Mouse (Mus musculus) adrenal gland, postnatal 25 days (tissue): ENCODE data around the gene Cpm. TPM values are rescaled to one million over a fixed set of nuclear protein-coding genes. Genes with fewer than 3 reads are reported as not detected.
"Not testable (repeated sequence)": the region's sequence is repeated elsewhere in the genome, so short reads cannot be mapped to it uniquely, and the experiment has no call there.

ENCODE experiments used
- DNase-seq: peaks from one replicate; pipeline ENCODE4 v3.0.0; 2021; ENCODE audit warnings: mixed read lengths
- long read RNA-seq: library from polyadenylated mRNA; stranded (forward); transcript quantifications from one replicate; pipeline ENCODE4 v2.0.0, GENCODE M21; 2021
- total RNA-seq: library from RNA; stranded (reverse); gene quantifications from 2 replicates; pipeline ENCODE4 v1.2.3, GENCODE M21; 2021

Gene Cpm
- total RNA-seq: 26.0 and 27.0 TPM in 2 replicates
- long read RNA-seq, partial matches to known transcripts: 6 of 23 reads
- long read RNA-seq, other reads (novel, unspliced or antisense): 17 of 23 reads

GRCm38 (mm10) chr10:117629169-117629971 is at the start of gene Cpm:
Gene Cpm, plus strand, starts transcription at chr10:117629500.
- peak; percentile 90 for DNase-seq

- DNase-seq: no peak
Observed at GRCm38 (mm10) chr10:117579771-117580284, 49.5 kb upstream of the Cpm start.

- DNase-seq: no peak
Observed at GRCm38 (mm10) chr10:117580405-117580804, 48.9 kb upstream of the Cpm start.

- DNase-seq: no peak
Observed at GRCm38 (mm10) chr10:117581007-117581752, 48.1 kb upstream of the Cpm start.

- no peak for DNase-seq
Observed at GRCm38 (mm10) chr10:117581753-117582062, 47.6 kb upstream of the Cpm start.

- DNase-seq: no peak
Observed at GRCm38 (mm10) chr10:117583155-117584061, 45.9 kb upstream of the Cpm start.

GRCm38 (mm10) chr10:117584102-117584501 is 45.2 kb upstream of the Cpm start:
- DNase-seq: no peak

GRCm38 (mm10) chr10:117584566-117585515 is 44.5 kb upstream of the Cpm start:
- DNase-seq: no peak

- no peak for DNase-seq
Observed at GRCm38 (mm10) chr10:117585600-117586299, 43.5 kb upstream of the Cpm start.

GRCm38 (mm10) chr10:117586859-117587258 is 42.4 kb upstream of the Cpm start:
- DNase-seq: no peak

- no peak for DNase-seq
Observed at GRCm38 (mm10) chr10:117587335-117587734, 42.0 kb upstream of the Cpm start.

- DNase-seq: not testable (repeated sequence)
Observed at GRCm38 (mm10) chr10:117588416-117589143, 40.7 kb upstream of the Cpm start.

- DNase-seq: no peak
Observed at GRCm38 (mm10) chr10:117589144-117589940, 40.0 kb upstream of the Cpm start.

GRCm38 (mm10) chr10:117590331-117591301 is 38.7 kb upstream of the Cpm start:
- no peak for DNase-seq

- no peak for DNase-seq
Observed at GRCm38 (mm10) chr10:117591766-117592165, 37.5 kb upstream of the Cpm start.

- no peak for DNase-seq
Observed at GRCm38 (mm10) chr10:117592306-117593040, 36.8 kb upstream of the Cpm start.
